Mouse (Mus musculus) skeletal muscle tissue, adult 2 months (tissue): ENCODE measurements around the gene Znfx1.

Source experiments
- DNase-seq: peaks from one replicate; pipeline ENCODE4 v3.0.0-alpha.2; 2012; ENCODE audit warnings: low read depth, low spot score

Znfx1 gene

GRCm38 (mm10) chr2:166995796-166996532 lies 66.9 kb downstream of the Znfx1 start, which contains the start of gene Stau1:
TSS of gene Stau1 (minus strand) at chr2:166996299.
- peak; percentile 95 for DNase-seq

GRCm38 (mm10) chr2:166995021-166995795 lies 67.6 kb downstream of the Znfx1 start:
- DNase-seq = no peak

- no peak for DNase-seq
These were observed 70.9 kb downstream of the Znfx1 start for GRCm38 (mm10) chr2:166991945-166992344.

- DNase-seq = no peak
These were observed 72.0 kb downstream of the Znfx1 start for GRCm38 (mm10) chr2:166990861-166991260.
